Mouse (Mus musculus) c-Kit-positive CD71-positive TER-119-positive erythroid progenitor cells, embryonic 14.5 days (primary cell): ENCODE data around the gene Mark2.

Source experiments
- DNase-seq: peaks from one replicate; pipeline ENCODE4 v3.0.0-alpha.2; 2013; ENCODE audit warnings: low spot score

Gene Mark2

GRCm38 (mm10) chr19:7295071-7295658 lies 46.5 kb downstream of the Mark2 start:
- peak; percentile 72 for DNase-seq

- no peak for DNase-seq
Observed at GRCm38 (mm10) chr19:7294098-7294876, 47.4 kb downstream of the Mark2 start.

GRCm38 (mm10) chr19:7291958-7292709 lies 49.5 kb downstream of the Mark2 start:
- DNase-seq: no peak

GRCm38 (mm10) chr19:7289767-7290166 lies 51.9 kb downstream of the Mark2 start:
- DNase-seq: no peak

GRCm38 (mm10) chr19:7288288-7288687 lies 53.4 kb downstream of the Mark2 start:
- no peak for DNase-seq

GRCm38 (mm10) chr19:7286563-7287315 lies 54.9 kb downstream of the Mark2 start:
- DNase-seq: no peak

- no peak for DNase-seq
Observed at GRCm38 (mm10) chr19:7280557-7281330, 60.9 kb downstream of the Mark2 start.

GRCm38 (mm10) chr19:7279114-7279513 lies 62.5 kb downstream of the Mark2 start:
- no peak for DNase-seq

- no peak for DNase-seq
Observed at GRCm38 (mm10) chr19:7278200-7278906, 63.3 kb downstream of the Mark2 start.

- DNase-seq: no peak
Observed at GRCm38 (mm10) chr19:7276796-7277195, 64.9 kb downstream of the Mark2 start.

GRCm38 (mm10) chr19:7276053-7276659 lies 65.5 kb downstream of the Mark2 start:
- DNase-seq: no peak

GRCm38 (mm10) chr19:7275131-7275789 lies 66.4 kb downstream of the Mark2 start:
- no peak for DNase-seq

- no peak for DNase-seq
Observed at GRCm38 (mm10) chr19:7274326-7274990, 67.2 kb downstream of the Mark2 start.

- DNase-seq: peak; percentile 37
Observed at GRCm38 (mm10) chr19:7273486-7273885, 68.2 kb downstream of the Mark2 start.

GRCm38 (mm10) chr19:7269290-7270044 lies 72.2 kb downstream of the Mark2 start:
- DNase-seq: no peak

GRCm38 (mm10) chr19:7268722-7269090 lies 73.0 kb downstream of the Mark2 start:
- DNase-seq: peak; percentile 40

- peak; percentile 31 for DNase-seq
Observed at GRCm38 (mm10) chr19:7267781-7268721, 73.6 kb downstream of the Mark2 start.
